Mouse (Mus musculus) midbrain, embryonic 14.5 days (tissue): ENCODE measurements at regions not wholly inside any gene's neighbourhood (a gene's known extent, or its start where the extent isn't known, plus 50 kb on each side); places are given as distances from the start of the nearest gene placed in this dataset.

Experiments used
- ATAC-seq: fragments of 200-750 bp; cut with Nextera tagmentation; 2 replicates; pipeline ENCODE4 v1.8.0; 2017; ENCODE audit warnings: moderate number of reproducible peaks, moderate library complexity; ENCODE audit not compliant: low FRiP score, low TSS enrichment
- DNase-seq: peaks from one replicate; pipeline ENCODE4 v3.0.0-alpha.2; 2015
- H3K27ac ChIP-seq: fragments of 300-500 bp; sonication (generic); replicated peaks from 2 replicates; pipeline ENCODE4 v1.5.1; 2014; ENCODE audit warnings: mild to moderate bottlenecking, low read depth, low read length, moderate library complexity
- H3K27me3 ChIP-seq: fragments of 300-500 bp; sonication (generic); 2 replicates; pipeline ENCODE4 v1.6.1; 2014; ENCODE audit warnings: low read length, control low read depth, mixed read lengths; ENCODE audit not compliant: control insufficient read depth, insufficient read depth
- H3K36me3 ChIP-seq: fragments of 300-500 bp; sonication (generic); 2 replicates; pipeline ENCODE4 v1.6.1; 2014; ENCODE audit warnings: low read length, control low read depth; ENCODE audit not compliant: control insufficient read depth, insufficient read depth
- H3K4me1 ChIP-seq: fragments of 300-500 bp; sonication (generic); 2 replicates; pipeline ENCODE4 v1.6.1; 2014; ENCODE audit warnings: mild to moderate bottlenecking, antibody characterized with exemption, low read length, control low read depth; ENCODE audit not compliant: control insufficient read depth, insufficient read depth
- H3K4me2 ChIP-seq: fragments of 300-500 bp; sonication (generic); 2 replicates; pipeline ENCODE4 v1.6.1; 2014; ENCODE audit warnings: mild to moderate bottlenecking, low read length, moderate library complexity
- H3K4me3 ChIP-seq: fragments of 300-500 bp; sonication (generic); replicated peaks from 2 replicates; pipeline ENCODE4 v1.5.1; 2014; ENCODE audit warnings: low read depth, low read length
- H3K9ac ChIP-seq: fragments of 300-500 bp; sonication (generic); replicated peaks from 2 replicates; pipeline ENCODE4 v1.6.1; 2014; ENCODE audit warnings: mild to moderate bottlenecking, low read length, moderate library complexity
- H3K9me3 ChIP-seq: fragments of 300-500 bp; sonication (generic); 2 replicates; pipeline ENCODE4 v1.6.1; 2016; ENCODE audit warnings: low read length, control low read depth, mixed read lengths; ENCODE audit not compliant: control insufficient read depth
- WGBS: fragments of 180-500 bp; shearing (Covaris S2); extraction: QIAGEN DNeasy Blood & Tissue Kit; methylation state at CpG from one replicate; pipeline ENCODE4 v1.1.7; 2014; 5-methylcytosine and 5-hydroxymethylcytosine counted together

GRCm38 (mm10) chr5:26535556-26535955 lies 278.1 kb downstream of the Gm7361 start:
- H3K4me3 ChIP-seq, result no peak overlapping the region
- DNase-seq, result peak; percentile 26

GRCm38 (mm10) chr5:26563291-26563690 lies 253.7 kb upstream of the Dpp6 start:
- Histone ChIP-seq H3K36me3 (no peaks in the 10 kb centered on the region), H3K4me1 (no peaks in the 10 kb centered on the region), H3K4me3 (no peak overlapping the region), H3K4me2 (no peak overlapping the region), H3K9ac (no peak overlapping the region), H3K9me3 (no peaks in the 10 kb centered on the region), H3K27me3 (no peaks in the 10 kb centered on the region), H3K27ac (no peak overlapping the region)
- DNase-seq (no peak), ATAC-seq (no peak)
- 94% methylated on average over 1 of the region's 1 CpGs for WGBS

More at GRCm38 (mm10) chr5:26535556-26535955, 278.1 kb downstream of the Gm7361 start:
- H3K27ac ChIP-seq, result no peak overlapping the region
- ATAC-seq, result no peak
- H3K27me3 ChIP-seq, result no peaks in the 10 kb centered on the region
- H3K9ac ChIP-seq, result no peak overlapping the region
- no peak overlapping the region for H3K4me2 ChIP-seq
- H3K4me1 ChIP-seq, result no peaks in the 10 kb centered on the region
- no peaks in the 10 kb centered on the region for H3K36me3 ChIP-seq
- no peaks in the 10 kb centered on the region for H3K9me3 ChIP-seq
- WGBS, result 30% methylated on average over 6 of the region's 6 CpGs

GRCm38 (mm10) chr5:26564056-26564455 lies 252.9 kb upstream of the Dpp6 start:
- no peak overlapping the region for H3K27ac ChIP-seq
- no peak overlapping the region for H3K9ac ChIP-seq
- no peak overlapping the region for H3K4me3 ChIP-seq
- H3K4me1 ChIP-seq, result no peaks in the 10 kb centered on the region
- ATAC-seq, result no peak
- WGBS, result 85% methylated on average over 1 of the region's 1 CpGs
- no peak for DNase-seq
- H3K4me2 ChIP-seq, result no peak overlapping the region
- no peaks in the 10 kb centered on the region for H3K9me3 ChIP-seq
- no peaks in the 10 kb centered on the region for H3K27me3 ChIP-seq
- H3K36me3 ChIP-seq, result no peaks in the 10 kb centered on the region

GRCm38 (mm10) chr5:26572691-26573191 lies 244.3 kb upstream of the Dpp6 start:
- Histone ChIP-seq H3K27me3 (no peaks in the 10 kb centered on the region), H3K4me3 (no peak overlapping the region), H3K27ac (no peak overlapping the region), H3K4me1 (no peaks in the 10 kb centered on the region), H3K4me2 (no peak overlapping the region), H3K36me3 (no peaks in the 10 kb centered on the region), H3K9me3 (no peaks in the 10 kb centered on the region), H3K9ac (no peak overlapping the region)
- DNase-seq (no peak), ATAC-seq (no peak)
- WGBS, result 89% methylated on average over 3 of the region's 3 CpGs

DNA sequence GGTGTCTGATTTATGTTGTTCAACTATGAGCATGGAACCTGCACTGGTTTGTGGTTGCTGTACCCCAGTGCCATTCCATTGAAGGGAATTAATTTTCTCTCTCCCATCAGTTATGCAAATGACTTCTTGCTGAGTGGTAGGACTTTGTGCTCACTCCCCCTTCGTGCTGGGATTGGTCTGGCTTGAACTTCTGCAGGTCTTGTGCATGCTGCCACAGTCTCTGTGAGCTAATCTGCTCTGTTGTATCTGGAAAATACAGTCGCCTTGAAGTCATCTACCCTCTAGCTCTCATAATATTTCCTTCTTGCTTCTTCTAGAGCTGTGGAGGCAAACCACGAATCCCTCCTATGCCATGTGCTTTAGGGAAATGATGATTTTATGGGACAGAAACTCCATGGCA lies 243.6 kb upstream of the Dpp6 start:
- no peak overlapping the region for H3K27ac ChIP-seq
- H3K4me1 ChIP-seq, result no peaks in the 10 kb centered on the region
- no peak overlapping the region for H3K9ac ChIP-seq
- H3K9me3 ChIP-seq, result no peaks in the 10 kb centered on the region
- H3K36me3 ChIP-seq, result no peaks in the 10 kb centered on the region
- DNase-seq, result no peak
- H3K4me3 ChIP-seq, result no peak overlapping the region
- ATAC-seq, result no peak
- no peaks in the 10 kb centered on the region for H3K27me3 ChIP-seq
- WGBS, result 75% methylated on average over 3 of the region's 3 CpGs
- no peak overlapping the region for H3K4me2 ChIP-seq

DNA sequence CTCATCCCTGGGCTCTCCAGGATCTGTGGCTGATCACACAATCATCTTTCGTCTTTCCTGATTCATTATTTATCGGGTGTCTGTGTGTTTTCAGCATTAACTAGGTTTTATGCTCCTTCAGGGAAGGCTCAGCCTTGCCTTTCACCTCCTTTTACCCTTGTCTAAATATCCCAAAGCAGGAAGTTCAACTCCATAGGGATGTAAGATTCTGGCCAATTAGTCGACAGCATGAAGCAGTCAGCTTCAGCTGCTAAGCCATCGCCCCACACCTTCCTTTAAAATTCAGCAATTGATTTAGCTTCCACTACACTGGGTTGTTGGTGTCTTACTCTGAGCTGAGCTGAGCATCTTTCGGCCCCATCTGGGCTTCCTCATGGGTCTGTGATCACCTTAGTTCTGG lies 230.9 kb upstream of the Dpp6 start:
- peaks cover 3% of the 10 kb centered on the region; the same call in 1 of the 2 replicates for H3K9me3 ChIP-seq
- no peak overlapping the region for H3K9ac ChIP-seq
- no peak overlapping the region for H3K4me2 ChIP-seq
- 0 out of 2 replicates have a peak overlapping the region, but pooled peaks have one; percentile 38 for H3K27ac ChIP-seq
- H3K27me3 ChIP-seq, result no peaks in the 10 kb centered on the region
- H3K36me3 ChIP-seq, result no peaks in the 10 kb centered on the region
- 70% methylated on average over 5 of the region's 5 CpGs for WGBS
- H3K4me1 ChIP-seq, result no peaks in the 10 kb centered on the region
- H3K4me3 ChIP-seq, result no peak overlapping the region
- DNase-seq (peak; percentile 32), ATAC-seq (no peak; the same call in 1 of the 2 replicates)

DNA sequence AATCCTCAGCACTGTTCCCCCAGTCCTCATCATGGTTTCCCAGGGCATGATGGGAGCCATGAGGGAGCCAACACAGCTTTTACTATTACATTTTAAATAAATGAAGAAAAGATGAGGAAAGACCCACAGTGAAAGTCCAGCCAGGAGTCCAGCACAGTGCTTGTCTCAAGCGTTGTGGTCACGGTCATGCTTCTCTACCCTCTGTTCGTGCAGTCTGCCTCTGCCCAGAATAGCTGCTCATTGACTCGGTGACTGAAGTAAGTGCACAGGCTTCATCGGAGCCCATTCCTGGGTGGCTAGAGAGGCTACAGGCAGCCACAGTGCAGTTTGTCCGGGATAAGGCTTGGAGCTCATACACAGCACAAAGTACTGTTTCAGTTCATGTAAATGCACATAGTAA lies 226.1 kb upstream of the Dpp6 start:
- 88% methylated on average over 6 of the region's 6 CpGs for WGBS
- H3K27me3 ChIP-seq, result no peaks in the 10 kb centered on the region
- no peak overlapping the region for H3K9ac ChIP-seq
- no peak overlapping the region for H3K4me2 ChIP-seq
- no peak for DNase-seq
- no peaks in the 10 kb centered on the region for H3K36me3 ChIP-seq
- H3K4me1 ChIP-seq, result no peaks in the 10 kb centered on the region
- H3K4me3 ChIP-seq, result no peak overlapping the region
- no peak overlapping the region for H3K27ac ChIP-seq
- ATAC-seq, result no peak
- H3K9me3 ChIP-seq, result no peaks in the 10 kb centered on the region

DNA sequence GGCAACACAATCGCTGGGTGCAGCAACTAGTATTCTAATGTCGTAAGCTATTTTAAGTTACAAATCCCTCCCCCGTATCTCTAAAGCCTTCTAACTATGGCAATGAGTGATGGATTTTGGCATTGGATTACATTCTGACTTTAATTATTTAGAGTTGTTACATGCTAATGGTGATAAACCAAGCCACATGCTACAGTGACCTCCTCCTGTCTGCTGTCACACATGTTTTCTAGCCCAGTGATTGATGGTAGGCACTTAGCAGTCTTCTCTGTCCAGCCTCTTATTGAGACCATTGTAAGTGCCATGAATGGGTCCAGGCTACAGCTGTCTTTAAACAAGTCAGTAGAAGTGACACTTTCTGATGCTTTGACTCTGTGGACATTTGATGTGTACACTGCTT lies 224.7 kb upstream of the Dpp6 start:
- Histone ChIP-seq H3K4me1 (no peaks in the 10 kb centered on the region), H3K4me2 (no peak overlapping the region), H3K9me3 (no peaks in the 10 kb centered on the region), H3K9ac (no peak overlapping the region), H3K4me3 (no peak overlapping the region), H3K27ac (no peak overlapping the region), H3K36me3 (no peaks in the 10 kb centered on the region), H3K27me3 (no peaks in the 10 kb centered on the region)
- DNase-seq, result no peak
- ATAC-seq, result no peak
- WGBS, result 81% methylated on average over 3 of the region's 3 CpGs

- no peaks in the 10 kb centered on the region for H3K4me1 ChIP-seq
- no peak overlapping the region for H3K4me2 ChIP-seq
- no peaks in the 10 kb centered on the region for H3K9me3 ChIP-seq
- ATAC-seq (no peak), DNase-seq (no peak)
- no peak overlapping the region for H3K27ac ChIP-seq
- H3K27me3 ChIP-seq, result no peaks in the 10 kb centered on the region
- 95% methylated on average over 2 of the region's 2 CpGs for WGBS
- no peak overlapping the region for H3K4me3 ChIP-seq
- no peak overlapping the region for H3K9ac ChIP-seq
- no peaks in the 10 kb centered on the region for H3K36me3 ChIP-seq
These were observed 219.0 kb upstream of the Dpp6 start for GRCm38 (mm10) chr5:26597991-26598390.
